Mouse (Mus musculus) G1E (cell line): ENCODE data around the gene Plxna4. TPM values are rescaled to one million over a fixed set of nuclear protein-coding genes. Genes with fewer than 3 reads are reported as not detected.
"Not testable (repeated sequence)": the region's sequence is repeated elsewhere in the genome, so short reads cannot be mapped to it uniquely, and the experiment has no call there.

ENCODE experiments used
- ATAC-seq: 2 replicates; pipeline ENCODE4 v1.8.0; 2016; ENCODE audit warnings: mild to moderate bottlenecking; ENCODE audit not compliant: insufficient number of reproducible peaks, poor library complexity, low FRiP score, severe bottlenecking; ENCODE audit errors: extremely low read depth
- DNase-seq: peaks from one replicate; pipeline ENCODE4 v3.0.0; 2012; ENCODE audit warnings: low spot score
- H3K27me3 ChIP-seq: 2 replicates; pipeline ENCODE4 v1.6.1; 2012; ENCODE audit warnings: mild to moderate bottlenecking, low read length, inconsistent platforms; ENCODE audit not compliant: insufficient read depth
- H3K36me3 ChIP-seq: replicated peaks from 2 replicates; pipeline ENCODE3; 2012; ENCODE audit warnings: mild to moderate bottlenecking, inconsistent platforms
- H3K4me1 ChIP-seq: 2 replicates; pipeline ENCODE4 v1.6.1; 2012; ENCODE audit warnings: low read depth, low read length, inconsistent platforms, mixed read lengths; ENCODE audit not compliant: insufficient read depth
- H3K4me3 ChIP-seq: 2 replicates; pipeline ENCODE4 v1.5.1; 2012; ENCODE audit warnings: low read depth, mild to moderate bottlenecking, inconsistent platforms, low read length, moderate library complexity, mixed read lengths
- H3K9me3 ChIP-seq: replicated peaks from 2 replicates; pipeline ENCODE4 v1.6.1; 2012; ENCODE audit warnings: inconsistent platforms
- CTCF ChIP-seq: IDR thresholded peaks from 2 replicates; pipeline ENCODE4 v1.5.1; 2012; ENCODE audit warnings: low read depth, low read length, inconsistent platforms, mixed read lengths
- GATA1 ChIP-seq: IDR thresholded peaks from 2 replicates; pipeline ENCODE4 v1.6.1; 2012; ENCODE audit warnings: borderline replicate concordance, low read length, inconsistent platforms, mixed read lengths
- GATA2 ChIP-seq: IDR thresholded peaks from 2 replicates; pipeline ENCODE4 v1.6.1; 2012; ENCODE audit warnings: low read depth, low read length, inconsistent platforms, borderline replicate concordance
- POLR2AphosphoS5 ChIP-seq: IDR thresholded peaks from 2 replicates; pipeline ENCODE4 v1.6.1; 2012; ENCODE audit warnings: low read depth, low read length, inconsistent platforms; ENCODE audit not compliant: insufficient replicate concordance
- TAL1 ChIP-seq: conservative IDR thresholded peaks from 2 replicates; pipeline ENCODE4 v1.6.1; 2012; ENCODE audit warnings: low read depth, low read length, inconsistent platforms, mixed read lengths
- polyA plus RNA-seq: library from polyadenylated mRNA; stranded (reverse); fragments of >175 nt; gene quantifications from 2 replicates; pipeline ENCODE4 v1.2.3, GENCODE M21; 2012
- total RNA-seq, 2 experiments: library from RNA; stranded (forward) in 1 of 2; stranded (reverse) in 1 of 2; fragments of 200-1000 nt in 1 of 2; fragments of >200 nt in 1 of 2; fragmentation: Nextera tagmentation in 1 of 2; gene quantifications; 2 replicates each; pipeline ENCODE4 v1.2.3; 2014 to 2017

Gene Plxna4
- total and polyA plus RNA-seq, 3 experiments: 0.11 TPM; not detected in 2

- Histone ChIP-seq H3K9me3 (no peaks in the 10 kb centered on the region), H3K36me3 (no peaks in the 10 kb centered on the region), H3K4me3 (no peak overlapping the region), H3K4me1 (peaks cover 2% of the 10 kb centered on the region; the same call in 1 of the 2 replicates), H3K27me3 (peaks cover 38% of the 10 kb centered on the region)
- ATAC-seq: no peak
- TF ChIP-seq GATA2 (no peak), GATA1 (no peak), POLR2AphosphoS5 (no peak), TAL1 (no peak), CTCF (no peak)
- DNase-seq: no peak
Measured at GRCm38 (mm10) chr6:32510491-32510890, 77.5 kb downstream of the Plxna4 start.

- peaks cover 2% of the 10 kb centered on the region; the same call in 1 of the 2 replicates for H3K4me1 ChIP-seq
- H3K4me3 ChIP-seq: no peak overlapping the region
- no peaks in the 10 kb centered on the region for H3K9me3 ChIP-seq
- DNase-seq (no peak), ATAC-seq (no peak)
- TF ChIP-seq GATA1 (no peak), TAL1 (no peak), CTCF (no peak), GATA2 (no peak), POLR2AphosphoS5 (no peak)
- H3K27me3 ChIP-seq: peaks cover 45% of the 10 kb centered on the region
- no peaks in the 10 kb centered on the region for H3K36me3 ChIP-seq
Measured at GRCm38 (mm10) chr6:32509046-32509445, 78.9 kb downstream of the Plxna4 start.

- DNase-seq (no peak), ATAC-seq (no peak)
- Histone ChIP-seq H3K9me3 (no peaks in the 10 kb centered on the region), H3K4me3 (no peak overlapping the region), H3K36me3 (no peaks in the 10 kb centered on the region), H3K4me1 (no peaks in the 10 kb centered on the region), H3K27me3 (peaks cover 37% of the 10 kb centered on the region)
- TF ChIP-seq POLR2AphosphoS5: no peak
- no peak for TF ChIP-seq TAL1
- TF ChIP-seq GATA1: no peak
- no peak for TF ChIP-seq GATA2
- TF ChIP-seq CTCF: no peak
Measured at GRCm38 (mm10) chr6:32504963-32505362, 83.0 kb downstream of the Plxna4 start.

GRCm38 (mm10) chr6:32501186-32501585 lies 86.8 kb downstream of the Plxna4 start:
- not testable (repeated sequence) for H3K4me3 ChIP-seq, H3K4me1 ChIP-seq, H3K36me3 ChIP-seq, DNase-seq, ATAC-seq, H3K9me3 ChIP-seq
- peaks cover 45% of the 10 kb centered on the region for H3K27me3 ChIP-seq

GRCm38 (mm10) chr6:32498106-32498505 lies 89.9 kb downstream of the Plxna4 start:
- H3K4me1 ChIP-seq: no peaks in the 10 kb centered on the region
- H3K9me3 ChIP-seq: no peaks in the 10 kb centered on the region
- no peaks in the 10 kb centered on the region for H3K36me3 ChIP-seq
- ATAC-seq (no peak), DNase-seq (no peak)
- H3K4me3 ChIP-seq: no peak overlapping the region
- H3K27me3 ChIP-seq: peaks cover 41% of the 10 kb centered on the region
- TF ChIP-seq GATA2 (no peak), TAL1 (no peak), GATA1 (no peak), CTCF (no peak), POLR2AphosphoS5 (no peak)

GRCm38 (mm10) chr6:32496109-32496508 lies 91.9 kb downstream of the Plxna4 start:
- H3K36me3 ChIP-seq: no peaks in the 10 kb centered on the region

GRCm38 (mm10) chr6:32495532-32495931 lies 92.5 kb downstream of the Plxna4 start:
- DNase-seq (no peak), ATAC-seq (no peak)
- H3K4me3 ChIP-seq: no peak overlapping the region
- H3K27me3 ChIP-seq: peaks cover 52% of the 10 kb centered on the region
- H3K4me1 ChIP-seq: no peaks in the 10 kb centered on the region
- H3K36me3 ChIP-seq: no peaks in the 10 kb centered on the region
- TF ChIP-seq GATA1 (no peak), POLR2AphosphoS5 (no peak), TAL1 (no peak), CTCF (no peak), GATA2 (no peak)
- H3K9me3 ChIP-seq: no peaks in the 10 kb centered on the region

More at GRCm38 (mm10) chr6:32496109-32496508, 91.9 kb downstream of the Plxna4 start:
- Histone ChIP-seq H3K4me3 (no peak overlapping the region), H3K27me3 (peaks cover 46% of the 10 kb centered on the region), H3K9me3 (no peaks in the 10 kb centered on the region), H3K4me1 (no peaks in the 10 kb centered on the region)
- DNase-seq (no peak), ATAC-seq (no peak)
- TF ChIP-seq GATA1: no peak
- no peak for TF ChIP-seq POLR2AphosphoS5
- TF ChIP-seq TAL1: no peak
- no peak for TF ChIP-seq CTCF
- TF ChIP-seq GATA2: no peak
